Mouse (Mus musculus) liver, embryonic 15.5 days (tissue): ENCODE results near the gene Rab25. TPM values are rescaled to one million over a fixed set of nuclear protein-coding genes. Genes with fewer than 3 reads are reported as not detected.
"Not testable (repeated sequence)": the region's sequence is repeated elsewhere in the genome, so short reads cannot be mapped to it uniquely, and the experiment has no call there.

Experiments used
- ATAC-seq: fragments of 200-750 bp; cut with Nextera tagmentation; 2 replicates; pipeline ENCODE4 v1.8.0; 2017; ENCODE audit warnings: moderate number of reproducible peaks, mild to moderate bottlenecking, moderate library complexity; ENCODE audit not compliant: insufficient read depth
- H3K27ac ChIP-seq: fragments of 300-500 bp; sonication (generic); replicated peaks from 2 replicates; pipeline ENCODE4 v1.5.1; 2015; ENCODE audit warnings: mild to moderate bottlenecking, inconsistent platforms
- H3K27me3 ChIP-seq: fragments of 300-500 bp; sonication (generic); 2 replicates; pipeline ENCODE4 v1.6.1; 2015; ENCODE audit warnings: mild to moderate bottlenecking, inconsistent platforms
- H3K36me3 ChIP-seq: fragments of 300-500 bp; sonication (generic); replicated peaks from 2 replicates; pipeline ENCODE4 v1.6.1; 2015; ENCODE audit warnings: moderate library complexity, mild to moderate bottlenecking, inconsistent platforms
- H3K4me1 ChIP-seq: fragments of 300-500 bp; sonication (generic); replicated peaks from 2 replicates; pipeline ENCODE4 v1.6.1; 2015; ENCODE audit warnings: inconsistent platforms
- H3K4me2 ChIP-seq: fragments of 300-500 bp; sonication (generic); 2 replicates; pipeline ENCODE4 v1.6.1; 2015; ENCODE audit warnings: moderate library complexity, mild to moderate bottlenecking, inconsistent platforms
- H3K4me3 ChIP-seq: fragments of 300-500 bp; sonication (generic); replicated peaks from 2 replicates; pipeline ENCODE4 v1.5.1; 2015; ENCODE audit warnings: mild to moderate bottlenecking, inconsistent platforms
- H3K9ac ChIP-seq: fragments of 300-500 bp; sonication (generic); 2 replicates; pipeline ENCODE4 v1.6.1; 2015; ENCODE audit warnings: moderate library complexity, mild to moderate bottlenecking, inconsistent platforms
- H3K9me3 ChIP-seq: fragments of 300-500 bp; sonication (generic); replicated peaks from 2 replicates; pipeline ENCODE4 v1.6.1; 2016; ENCODE audit warnings: inconsistent platforms
- WGBS: fragments of 180-500 bp; shearing (Covaris S2); methylation state at CpG from one replicate; pipeline ENCODE4 v1.1.7; 2015; ENCODE audit warnings: mixed read lengths; ENCODE audit not compliant: insufficient replicate concordance; 5-methylcytosine and 5-hydroxymethylcytosine counted together
- polyA plus RNA-seq: library from polyadenylated mRNA; unstranded; fragments of >200 nt; fragmentation: Nextera tagmentation; extraction: Ambion mirVana; gene quantifications from 2 replicates; pipeline ENCODE4 v1.2.1, GENCODE M21; 2015

Rab25 gene
- polyA plus RNA-seq, 1 experiment from 2014 or later: not detected

DNA sequence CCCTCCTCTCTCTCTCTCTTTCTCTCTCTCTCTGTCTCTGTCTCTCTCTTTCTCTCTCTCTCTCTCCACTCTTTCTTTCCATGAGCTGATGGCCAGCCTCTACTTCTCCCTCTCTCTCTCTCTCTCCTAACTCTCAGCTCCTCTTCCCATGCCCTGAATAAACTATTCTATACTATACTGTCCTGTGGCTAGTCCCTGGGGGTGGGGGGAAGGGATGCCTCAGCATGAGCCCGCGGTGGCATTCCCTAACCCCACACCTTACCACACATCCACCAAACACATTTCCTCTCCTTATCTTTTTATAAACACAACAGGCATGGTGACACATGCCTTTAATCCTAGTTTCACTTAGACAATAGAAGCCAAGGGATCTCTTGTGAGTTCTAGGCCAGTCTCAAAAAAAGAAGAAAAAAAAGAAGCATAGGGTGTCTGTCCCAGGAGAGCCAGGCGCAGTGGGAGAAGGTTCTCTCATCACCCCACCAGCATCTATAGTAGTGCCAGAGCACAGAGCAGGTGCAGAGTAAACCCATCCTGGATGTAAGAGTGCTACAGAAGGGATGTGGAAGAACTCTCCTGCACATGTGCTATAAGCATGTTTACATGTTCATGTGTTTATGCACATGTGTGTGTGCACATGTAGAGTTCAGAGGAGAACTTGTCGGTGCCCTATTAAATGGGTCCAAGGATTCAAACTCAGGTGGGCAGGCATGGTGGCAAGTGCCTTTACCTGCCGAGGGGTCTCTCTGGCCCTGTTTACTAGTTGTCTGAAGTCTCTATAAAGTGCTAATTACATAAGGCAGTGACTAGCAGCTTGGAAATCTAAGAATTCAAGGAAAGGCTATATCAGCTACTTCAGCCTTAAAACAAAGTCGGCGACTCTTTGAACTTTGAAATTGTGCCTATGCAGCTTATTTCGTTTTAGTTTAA is 30.7 kb upstream of the Rab25 start:
- H3K4me3 ChIP-seq: peak overlapping the region; percentile 86

DNA sequence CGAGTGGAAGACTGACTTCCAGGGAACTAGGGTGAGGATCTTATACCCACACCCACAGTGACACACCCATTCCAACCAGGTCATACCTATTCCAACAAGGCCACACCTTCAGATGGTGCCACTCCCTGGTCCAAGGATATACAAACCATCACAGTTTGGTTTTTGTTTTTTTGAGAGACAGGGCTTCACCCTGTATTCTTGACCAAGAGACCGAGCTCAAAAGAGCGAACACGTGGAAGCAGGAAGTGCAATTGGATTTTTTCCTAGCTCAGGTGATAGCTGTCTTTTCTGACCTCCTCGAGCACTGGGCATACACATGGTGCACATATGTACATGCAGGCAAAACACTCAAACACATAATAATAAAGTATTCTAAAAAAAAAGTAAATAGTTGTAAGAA is 29.7 kb upstream of the Rab25 start:
- not testable (repeated sequence) for H3K4me2 ChIP-seq
- 72% methylated on average over 5 of the region's 5 CpGs for WGBS

More for the DNA sequence above, 30.7 kb upstream of the Rab25 start:
- ATAC-seq: no peak
- H3K27me3 ChIP-seq: no peaks in the 10 kb centered on the region
- WGBS: 37% methylated on average over 8 of the region's 8 CpGs
- H3K27ac ChIP-seq: no peak overlapping the region
- peaks cover 23% of the 10 kb centered on the region for H3K4me1 ChIP-seq
- H3K9me3 ChIP-seq: no peaks in the 10 kb centered on the region
- H3K36me3 ChIP-seq: peaks cover 29% of the 10 kb centered on the region
- H3K9ac ChIP-seq: peak overlapping the region; percentile 90; the same call in 1 of the 2 replicates
- peak overlapping the region; percentile 72 for H3K4me2 ChIP-seq

GRCm38 (mm10) chr3:88575540-88575939 is 27.4 kb upstream of the Rab25 start, which contains the start of gene Ssr2:
Ssr2 (plus strand) TSS chr3:88575876.
- WGBS: 74% methylated on average over 3 of the region's 3 CpGs
- no peak within 1 kb of the TSS for H3K4me3 ChIP-seq
- no peaks in the 10 kb centered on the region for H3K9me3 ChIP-seq
- peaks cover 16% of the 10 kb centered on the region for H3K4me1 ChIP-seq
- no peak within 1 kb of the TSS for H3K9ac ChIP-seq
- H3K36me3 ChIP-seq: no peaks in the 10 kb centered on the region
- H3K27me3 ChIP-seq: no peaks in the 10 kb centered on the region
- H3K4me2 ChIP-seq: no peak within 1 kb of the TSS
- ATAC-seq: no peak
- no peak within 1 kb of the TSS for H3K27ac ChIP-seq

More for the DNA sequence above, 29.7 kb upstream of the Rab25 start:
- not testable (repeated sequence) for H3K4me3 ChIP-seq, H3K27me3 ChIP-seq, H3K27ac ChIP-seq, H3K9ac ChIP-seq, ATAC-seq, H3K9me3 ChIP-seq
- Histone ChIP-seq H3K4me1 (peaks cover 23% of the 10 kb centered on the region), H3K36me3 (peaks cover 20% of the 10 kb centered on the region)

DNA sequence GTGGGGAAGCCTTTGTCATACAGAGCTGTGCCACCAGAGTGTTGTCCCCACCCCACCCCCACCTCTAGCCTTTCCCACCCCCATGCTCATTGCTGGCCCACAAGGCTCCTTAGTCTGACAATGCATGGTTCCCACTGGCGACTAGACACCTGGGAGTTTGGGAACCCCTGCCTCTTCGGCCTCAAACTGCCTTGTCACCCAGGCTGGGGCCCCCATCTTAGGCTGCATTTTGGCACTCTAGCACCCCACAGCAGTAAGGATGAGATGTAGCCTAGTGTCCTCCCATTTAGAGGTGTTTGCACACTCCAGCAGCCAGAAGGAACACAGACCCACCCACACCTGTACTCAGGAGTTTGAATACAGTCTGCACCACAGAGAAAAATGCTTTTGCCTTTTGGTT is 25.7 kb upstream of the Rab25 start:
- no peak for ATAC-seq

DNA sequence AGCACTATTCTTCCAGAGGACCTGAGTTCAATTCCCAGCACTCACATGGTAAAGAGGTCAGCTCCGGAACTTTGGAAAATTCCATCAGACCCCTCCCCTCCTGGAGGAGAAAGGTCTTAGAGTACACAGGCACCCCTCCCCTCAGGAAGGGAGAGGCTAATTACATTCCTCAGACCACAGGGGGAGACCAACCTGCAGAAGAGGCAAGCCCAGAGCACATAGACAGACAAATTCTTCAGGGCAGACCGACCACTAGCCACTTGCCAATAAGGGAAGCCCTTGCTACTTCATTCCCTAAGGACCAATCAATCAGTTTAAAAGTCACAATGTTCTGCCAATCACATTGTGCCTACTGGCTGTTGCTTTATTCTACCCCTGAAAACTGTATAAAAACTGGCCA is 24.7 kb upstream of the Rab25 start:
- Histone ChIP-seq H3K4me3 (no peak overlapping the region), H3K9ac (no peak overlapping the region), H3K9me3 (no peaks in the 10 kb centered on the region), H3K27ac (no peak overlapping the region), H3K4me1 (peaks cover 16% of the 10 kb centered on the region), H3K27me3 (no peaks in the 10 kb centered on the region), H3K36me3 (peaks cover 22% of the 10 kb centered on the region), H3K4me2 (no peak overlapping the region)
- ATAC-seq: no peak
- 64% methylated on average over 2 of the region's 2 CpGs for WGBS

More for the DNA sequence above, 25.7 kb upstream of the Rab25 start:
- no peaks in the 10 kb centered on the region for H3K27me3 ChIP-seq
- no peak overlapping the region for H3K9ac ChIP-seq
- peaks cover 11% of the 10 kb centered on the region for H3K4me1 ChIP-seq
- no peak overlapping the region for H3K4me3 ChIP-seq
- H3K9me3 ChIP-seq: no peaks in the 10 kb centered on the region
- WGBS: 61% methylated on average over 2 of the region's 2 CpGs
- no peak overlapping the region for H3K27ac ChIP-seq
- H3K36me3 ChIP-seq: peaks cover 12% of the 10 kb centered on the region
- no peak overlapping the region for H3K4me2 ChIP-seq

DNA sequence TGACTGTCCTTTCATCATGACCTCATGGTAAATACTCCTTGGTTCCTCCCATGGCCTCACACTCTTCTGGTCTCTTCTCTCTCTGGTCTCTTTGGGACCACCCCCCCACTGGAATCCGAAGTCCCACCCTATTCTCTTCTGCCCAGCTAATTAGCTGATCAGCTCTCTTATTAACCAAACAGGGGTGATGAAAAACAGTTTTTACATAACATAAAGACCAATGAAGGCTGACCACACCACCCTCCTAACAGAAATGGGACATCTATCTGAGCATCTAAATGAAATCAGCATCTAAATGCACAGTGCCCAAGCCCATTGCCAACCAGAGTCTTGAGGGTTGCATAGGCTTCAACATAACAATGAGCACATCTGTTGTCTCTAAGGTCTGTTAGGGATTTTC is 23.8 kb upstream of the Rab25 start:
- no peak overlapping the region for H3K27ac ChIP-seq
- no peaks in the 10 kb centered on the region for H3K9me3 ChIP-seq
- no peaks in the 10 kb centered on the region for H3K27me3 ChIP-seq
- H3K4me2 ChIP-seq: no peak overlapping the region
- peaks cover 29% of the 10 kb centered on the region for H3K36me3 ChIP-seq
- no peak for ATAC-seq
- 56% methylated on average over 1 of the region's 1 CpGs for WGBS
- H3K4me1 ChIP-seq: peaks cover 20% of the 10 kb centered on the region
- no peak overlapping the region for H3K9ac ChIP-seq
- no peak overlapping the region for H3K4me3 ChIP-seq

DNA sequence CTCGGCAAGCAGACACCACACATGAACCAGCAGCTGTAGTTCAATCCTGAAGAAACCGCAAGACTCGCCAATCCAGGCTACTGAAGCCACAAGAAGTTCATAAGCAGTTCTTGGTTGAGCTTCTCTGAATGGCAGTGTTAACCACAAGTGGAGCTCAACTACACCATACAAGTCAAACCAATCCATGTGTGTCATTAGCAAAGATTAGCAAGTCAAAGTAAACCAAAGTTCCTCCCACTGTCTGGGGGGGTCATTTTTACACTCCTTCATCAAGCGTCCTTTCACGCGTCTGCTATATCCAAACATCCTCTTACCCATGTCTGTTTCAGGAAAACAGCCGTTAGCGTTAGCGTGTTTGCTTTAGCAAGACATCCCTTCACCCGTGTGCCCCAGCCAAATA is 22.2 kb upstream of the Rab25 start:
- H3K27ac ChIP-seq: no peak overlapping the region
- no peaks in the 10 kb centered on the region for H3K27me3 ChIP-seq
- H3K36me3 ChIP-seq: peaks cover 45% of the 10 kb centered on the region
- peaks cover 24% of the 10 kb centered on the region for H3K4me1 ChIP-seq
- no peak overlapping the region for H3K4me3 ChIP-seq
- ATAC-seq: no peak
- no peaks in the 10 kb centered on the region for H3K9me3 ChIP-seq
- H3K9ac ChIP-seq: no peak overlapping the region
- H3K4me2 ChIP-seq: no peak overlapping the region
- 78% methylated on average over 10 of the region's 10 CpGs for WGBS

GRCm38 (mm10) chr3:88569694-88570093 is 21.6 kb upstream of the Rab25 start:
- ATAC-seq: no peak
- Histone ChIP-seq H3K27me3 (no peaks in the 10 kb centered on the region), H3K4me3 (no peak overlapping the region), H3K9me3 (no peaks in the 10 kb centered on the region), H3K27ac (peak overlapping the region; percentile 67), H3K4me2 (no peak overlapping the region), H3K9ac (no peak overlapping the region), H3K36me3 (peaks cover 51% of the 10 kb centered on the region), H3K4me1 (peaks cover 24% of the 10 kb centered on the region)
- 79% methylated on average over 5 of the region's 5 CpGs for WGBS

DNA sequence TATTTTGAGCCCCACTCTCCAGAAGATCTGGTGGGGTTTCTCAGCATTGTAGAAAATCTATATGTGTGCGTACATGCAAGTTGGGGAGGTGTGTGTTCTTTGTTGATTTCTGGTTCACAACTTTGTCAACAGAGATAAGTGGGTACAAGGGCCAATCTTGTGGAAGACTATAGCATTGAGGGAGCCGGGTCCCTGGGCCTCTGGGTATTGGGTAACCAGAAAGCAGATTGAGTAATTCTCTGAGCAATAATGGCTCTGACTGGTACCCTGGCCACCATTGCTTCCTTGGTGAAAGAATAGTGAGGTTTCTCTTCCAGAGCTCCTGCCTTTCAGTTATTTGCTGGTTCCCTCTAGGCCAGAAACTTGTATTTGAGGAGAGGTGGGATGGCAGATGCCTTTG is 21.0 kb upstream of the Rab25 start:
- H3K9ac ChIP-seq: no peak overlapping the region
- peak overlapping the region; percentile 67 for H3K27ac ChIP-seq
- peak; percentile 72 for ATAC-seq
- no peak overlapping the region for H3K4me3 ChIP-seq
- WGBS: 65% methylated on average over 2 of the region's 2 CpGs
- H3K9me3 ChIP-seq: no peaks in the 10 kb centered on the region
- no peak overlapping the region for H3K4me2 ChIP-seq
- H3K27me3 ChIP-seq: no peaks in the 10 kb centered on the region
- H3K4me1 ChIP-seq: peaks cover 24% of the 10 kb centered on the region
- peaks cover 57% of the 10 kb centered on the region for H3K36me3 ChIP-seq

DNA sequence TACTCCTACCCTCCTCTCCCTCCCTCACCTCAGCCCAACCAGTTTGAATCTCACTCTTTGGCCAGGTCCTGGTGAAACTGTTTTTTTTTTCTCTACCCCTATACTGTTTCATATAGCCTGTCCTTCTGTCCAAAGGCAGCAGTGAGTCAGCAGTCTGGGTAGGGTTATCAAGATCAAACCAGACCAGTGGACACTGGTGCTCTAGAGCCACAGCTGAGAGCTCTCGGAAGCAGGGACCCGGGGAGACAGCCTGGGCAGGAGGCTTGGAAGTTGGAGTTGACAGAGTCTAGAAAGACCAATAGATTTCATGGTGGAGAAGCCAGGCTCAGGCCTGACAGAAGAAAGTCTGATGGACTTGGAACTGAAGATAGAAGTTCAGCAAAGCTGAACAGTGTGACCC is 20.5 kb upstream of the Rab25 start:
- H3K4me1 ChIP-seq: peaks cover 24% of the 10 kb centered on the region
- 73% methylated on average over 2 of the region's 2 CpGs for WGBS
- ATAC-seq: 0 out of 2 replicates have a peak, but pooled peaks have one; percentile 29
- no peaks in the 10 kb centered on the region for H3K27me3 ChIP-seq
- no peaks in the 10 kb centered on the region for H3K9me3 ChIP-seq
- no peak overlapping the region for H3K4me2 ChIP-seq
- peaks cover 62% of the 10 kb centered on the region for H3K36me3 ChIP-seq
- no peak overlapping the region for H3K9ac ChIP-seq
- H3K4me3 ChIP-seq: no peak overlapping the region
- H3K27ac ChIP-seq: peak overlapping the region; percentile 67

DNA sequence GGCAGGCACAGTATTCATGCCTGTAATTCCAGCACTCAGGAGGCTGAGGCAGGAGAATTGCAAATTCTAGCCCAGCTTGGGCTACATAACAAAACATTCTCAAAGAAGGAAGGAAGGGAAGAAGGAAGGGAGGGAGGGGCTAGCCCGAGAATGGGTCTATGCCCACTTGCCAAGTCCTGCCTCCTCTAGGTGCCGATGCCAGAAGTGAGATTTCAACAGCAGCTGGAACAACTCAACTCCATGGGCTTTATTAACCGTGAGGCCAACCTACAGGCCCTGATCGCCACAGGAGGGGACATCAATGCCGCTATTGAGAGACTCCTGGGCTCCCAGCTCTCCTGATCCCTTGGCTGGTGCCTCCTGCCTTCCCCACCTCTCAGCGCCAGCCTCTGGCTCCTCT is 19.8 kb upstream of the Rab25 start:
- 78% methylated on average over 6 of the region's 6 CpGs for WGBS
- peak overlapping the region; percentile 67 for H3K27ac ChIP-seq

More for the DNA sequence above, 19.8 kb upstream of the Rab25 start:
- ATAC-seq: no peak
- no peak overlapping the region for H3K4me3 ChIP-seq
- no peaks in the 10 kb centered on the region for H3K27me3 ChIP-seq
- H3K9me3 ChIP-seq: no peaks in the 10 kb centered on the region
- H3K4me2 ChIP-seq: no peak overlapping the region
- H3K36me3 ChIP-seq: peaks cover 69% of the 10 kb centered on the region
- peaks cover 24% of the 10 kb centered on the region for H3K4me1 ChIP-seq
- H3K9ac ChIP-seq: no peak overlapping the region
